Mouse (Mus musculus) G1E-ER4 (cell line): ENCODE results near the gene 6030408B16Rik. TPM values are rescaled to one million over a fixed set of nuclear protein-coding genes. Genes with fewer than 3 reads are reported as not detected.

Experiments used
- GATA1 ChIP-seq: IDR thresholded peaks from one replicate; pipeline ENCODE4 v1.8.0; 2012; ENCODE audit warnings: low read length, inconsistent platforms
- polyA plus RNA-seq: library from polyadenylated mRNA; stranded (reverse); fragments of >175 nt; gene quantifications from 2 replicates; pipeline ENCODE4 v1.2.3, GENCODE M21; 2012

The 6030408B16Rik gene
- polyA plus RNA-seq, 1 experiment: not detected

- TF ChIP-seq GATA1: no peak
Measured at GRCm38 (mm10) chr15:101308440-101309348, 15.7 kb downstream of the 6030408B16Rik start.

GRCm38 (mm10) chr15:101309493-101309892 lies 16.5 kb downstream of the 6030408B16Rik start:
- TF ChIP-seq GATA1: no peak

- TF ChIP-seq GATA1: no peak
Measured at GRCm38 (mm10) chr15:101311087-101311770, 18.2 kb downstream of the 6030408B16Rik start.

- TF ChIP-seq GATA1: no peak
Measured at GRCm38 (mm10) chr15:101312006-101312405, 19.0 kb downstream of the 6030408B16Rik start.

GRCm38 (mm10) chr15:101315378-101315777 lies 22.4 kb downstream of the 6030408B16Rik start:
- no peak for TF ChIP-seq GATA1

- TF ChIP-seq GATA1: no peak
Measured at GRCm38 (mm10) chr15:101315832-101316231, 22.8 kb downstream of the 6030408B16Rik start.

GRCm38 (mm10) chr15:101316279-101316912 lies 23.4 kb downstream of the 6030408B16Rik start:
- TF ChIP-seq GATA1: no peak

- TF ChIP-seq GATA1: no peak
Measured at GRCm38 (mm10) chr15:101316913-101317813, 24.2 kb downstream of the 6030408B16Rik start.

- no peak for TF ChIP-seq GATA1
Measured at GRCm38 (mm10) chr15:101317814-101318500, 24.9 kb downstream of the 6030408B16Rik start.

- no peak for TF ChIP-seq GATA1
Measured at GRCm38 (mm10) chr15:101318889-101319765, 26.1 kb downstream of the 6030408B16Rik start.

- TF ChIP-seq GATA1: no peak
Measured at GRCm38 (mm10) chr15:101320010-101320617, 27.1 kb downstream of the 6030408B16Rik start.

GRCm38 (mm10) chr15:101320618-101321041 lies 27.6 kb downstream of the 6030408B16Rik start:
- peak; percentile 62 for TF ChIP-seq GATA1

- no peak for TF ChIP-seq GATA1
Measured at GRCm38 (mm10) chr15:101321126-101321525, 28.1 kb downstream of the 6030408B16Rik start.
